Mouse (Mus musculus): ENCODE data around the gene Fzd5.

The Fzd5 gene

GRCm38 (mm10) chr1:64684440-64684839 lies 53.1 kb downstream of the Fzd5 start:
- DNase-seq (ENCODE audit: low spot score), result no peak

GRCm38 (mm10) chr1:64683039-64683438 lies 54.5 kb downstream of the Fzd5 start:
- no peak for DNase-seq (ENCODE audit: low spot score)

GRCm38 (mm10) chr1:64681499-64681898 lies 56.1 kb downstream of the Fzd5 start:
- DNase-seq (ENCODE audit: low spot score), result no peak
